Mouse (Mus musculus): ENCODE results near the gene Lag3. TPM values are rescaled to one million over a fixed set of nuclear protein-coding genes. Genes with fewer than 3 reads are reported as not detected.

The Lag3 gene
- polyA plus RNA-seq, 1 experiment = 7.0 TPM

- Histone ChIP-seq H3K36me3 (ENCODE audit: control insufficient read depth, insufficient read depth, low read length) (no peaks in the 10 kb centered on the region), H3K4me1 (ENCODE audit: control insufficient read depth, insufficient read depth, insufficient read length, low read length) (peaks cover 21% of the 10 kb centered on the region), H3K27me3 (ENCODE audit: control insufficient read depth, insufficient read depth, low read length) (no peaks in the 10 kb centered on the region), H3K4me3 (ENCODE audit: low read depth, low read length) (no peak overlapping the region), H3K27ac (ENCODE audit: insufficient read depth, low read depth, low read length) (peak overlapping the region; percentile 73)
- WGBS = 37% methylated on average over 9 of the region's 9 CpGs
- TF ChIP-seq CTCF (IDR thresholded peaks at IDR 0.05; ENCODE audit: extremely low read depth, insufficient read length, insufficient replicate concordance, low read depth, low read length) = no peak
- TF ChIP-seq POLR2A (IDR thresholded peaks at IDR 0.05; ENCODE audit: low read depth, low read length) = no peak
These were observed 9.0 kb upstream of the Lag3 start for GRCm38 (mm10) chr6:124920318-124921085.

- Histone ChIP-seq H3K4me3 (ENCODE audit: low read depth, low read length) (peak within 1 kb of the TSS; percentile 54), H3K27me3 (ENCODE audit: control insufficient read depth, insufficient read depth, low read length) (no peaks in the 10 kb centered on the region), H3K27ac (ENCODE audit: insufficient read depth, low read depth, low read length) (peak within 1 kb of the TSS; percentile 94), H3K4me1 (ENCODE audit: control insufficient read depth, insufficient read depth, insufficient read length, low read length) (peaks cover 24% of the 10 kb centered on the region), H3K36me3 (ENCODE audit: control insufficient read depth, insufficient read depth, low read length) (peaks cover under 1% of the 10 kb centered on the region; the same call in 1 of the 2 replicates)
- TF ChIP-seq CTCF (IDR thresholded peaks at IDR 0.05; ENCODE audit: extremely low read depth, insufficient read length, insufficient replicate concordance, low read depth, low read length) (no peak), POLR2A (IDR thresholded peaks at IDR 0.05; ENCODE audit: low read depth, low read length) (peak; percentile 27; the same call in 1 of the 2 replicates)
- 1% methylated on average over 13 of the region's 13 CpGs for WGBS
These were observed 8.3 kb upstream of the Lag3 start, which contains the start of gene Ptms for GRCm38 (mm10) chr6:124919695-124920317. TSS of gene Ptms (minus strand) at chr6:124920103.

DNA sequence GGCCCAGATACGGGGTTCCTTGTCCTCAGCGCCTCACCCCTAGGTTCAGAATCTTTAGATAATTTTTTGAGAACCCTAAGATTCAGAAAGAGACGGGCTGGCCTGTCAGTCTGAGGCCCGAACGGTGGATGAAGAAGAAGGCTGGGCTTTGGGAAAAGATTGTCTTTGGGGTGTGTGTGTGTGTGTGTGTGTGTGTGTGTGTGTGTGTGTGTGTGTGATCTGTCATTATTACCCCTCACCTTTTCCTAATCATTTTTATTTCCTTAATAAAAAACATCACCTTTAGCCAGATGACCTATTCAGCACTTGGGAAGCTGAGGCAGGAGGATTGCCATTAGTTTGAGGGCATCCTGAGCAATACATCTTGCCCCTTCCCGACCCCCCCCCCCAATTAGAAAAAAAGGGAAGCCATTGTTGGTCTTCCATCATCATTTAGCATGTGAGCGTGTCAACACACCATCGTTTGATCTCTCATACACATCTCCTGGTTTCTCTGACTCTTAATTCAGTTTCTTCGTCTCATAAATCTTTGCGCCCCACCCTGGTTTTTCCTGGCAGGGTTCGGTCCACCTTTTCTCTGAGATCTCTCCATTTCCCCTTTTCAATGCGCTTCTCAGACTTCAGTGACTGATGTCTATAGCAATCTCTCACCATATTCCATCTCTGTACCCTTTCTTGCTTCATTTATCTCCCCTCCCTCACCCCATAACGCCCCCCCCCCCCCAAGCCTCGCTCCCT lies 7.6 kb upstream of the Lag3 start:
- Histone ChIP-seq H3K4me1 (ENCODE audit: control insufficient read depth, insufficient read depth, insufficient read length, low read length) (peaks cover 31% of the 10 kb centered on the region), H3K36me3 (ENCODE audit: control insufficient read depth, insufficient read depth, low read length) (peaks cover 8% of the 10 kb centered on the region), H3K27ac (ENCODE audit: insufficient read depth, low read depth, low read length) (peak overlapping the region; percentile 94), H3K27me3 (ENCODE audit: control insufficient read depth, insufficient read depth, low read length) (no peaks in the 10 kb centered on the region), H3K4me3 (ENCODE audit: low read depth, low read length) (peak overlapping the region; percentile 29)
- whole genome bisulfite sequencing = 8% methylated on average over 14 of the region's 14 CpGs
- no peak for TF ChIP-seq POLR2A (IDR thresholded peaks at IDR 0.05; ENCODE audit: low read depth, low read length)
- TF ChIP-seq CTCF (IDR thresholded peaks at IDR 0.05; ENCODE audit: extremely low read depth, insufficient read length, insufficient replicate concordance, low read depth, low read length) = no peak

- Histone ChIP-seq H3K36me3 (ENCODE audit: control insufficient read depth, insufficient read depth, low read length) (peaks cover 11% of the 10 kb centered on the region), H3K27me3 (ENCODE audit: control insufficient read depth, insufficient read depth, low read length) (no peaks in the 10 kb centered on the region), H3K27ac (ENCODE audit: insufficient read depth, low read depth, low read length) (peak overlapping the region; percentile 94), H3K4me3 (ENCODE audit: low read depth, low read length) (peak overlapping the region; percentile 82), H3K4me1 (ENCODE audit: control insufficient read depth, insufficient read depth, insufficient read length, low read length) (peaks cover 38% of the 10 kb centered on the region)
- TF ChIP-seq CTCF (IDR thresholded peaks at IDR 0.05; ENCODE audit: extremely low read depth, insufficient read length, insufficient replicate concordance, low read depth, low read length) (no peak), POLR2A (IDR thresholded peaks at IDR 0.05; ENCODE audit: low read depth, low read length) (no peak)
- WGBS = 3% methylated on average over 7 of the region's 7 CpGs
These were observed 6.8 kb upstream of the Lag3 start for GRCm38 (mm10) chr6:124918331-124918690.

DNA sequence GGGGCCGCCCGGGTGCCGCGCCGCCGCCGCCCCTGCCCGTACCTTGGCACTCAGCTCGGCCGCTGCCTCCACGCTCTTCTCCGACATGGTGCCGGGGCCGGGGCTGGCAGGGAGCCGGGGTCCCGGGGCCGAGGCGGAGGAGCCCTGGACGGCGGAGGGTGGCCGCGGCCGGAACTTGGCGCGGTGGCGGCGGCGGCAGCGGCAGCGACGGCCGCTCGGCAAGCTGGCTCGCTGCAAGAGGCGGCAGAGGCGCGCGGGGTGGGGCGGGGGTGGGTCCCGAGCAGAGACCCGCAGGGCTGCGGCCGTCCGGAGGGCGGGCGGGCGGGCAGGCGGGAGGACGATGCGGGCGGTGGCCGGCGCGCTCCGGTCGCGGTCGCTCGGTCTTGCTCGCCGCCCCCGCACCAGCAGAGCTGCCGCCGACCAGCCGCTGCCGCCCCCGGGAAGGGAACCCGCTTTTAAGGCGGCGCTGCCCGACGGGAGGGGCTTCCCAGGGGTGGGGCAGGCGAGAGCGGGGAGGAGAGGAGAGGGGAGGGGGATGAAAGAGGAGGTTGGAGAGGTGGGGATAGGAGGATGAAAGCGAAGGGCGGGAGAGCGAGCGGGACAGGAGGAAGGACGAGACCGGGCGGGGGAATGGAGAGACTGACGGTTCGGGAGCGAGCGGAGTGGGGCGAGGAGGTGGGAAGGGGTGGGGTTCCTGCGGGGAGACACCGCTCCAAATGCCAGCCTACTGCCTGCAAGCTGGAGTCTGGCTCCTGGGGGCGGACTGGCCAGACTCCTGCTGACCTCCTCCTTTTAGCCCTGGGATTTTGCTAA lies 6.2 kb upstream of the Lag3 start:
- Histone ChIP-seq H3K4me3 (ENCODE audit: low read depth, low read length) (peak overlapping the region; percentile 82), H3K4me1 (ENCODE audit: control insufficient read depth, insufficient read depth, insufficient read length, low read length) (peaks cover 42% of the 10 kb centered on the region), H3K27ac (ENCODE audit: insufficient read depth, low read depth, low read length) (peak overlapping the region; percentile 94), H3K27me3 (ENCODE audit: control insufficient read depth, insufficient read depth, low read length) (no peaks in the 10 kb centered on the region), H3K36me3 (ENCODE audit: control insufficient read depth, insufficient read depth, low read length) (peaks cover 11% of the 10 kb centered on the region)
- TF ChIP-seq POLR2A (IDR thresholded peaks at IDR 0.05; ENCODE audit: low read depth, low read length) (peak; percentile 79), CTCF (IDR thresholded peaks at IDR 0.05; ENCODE audit: extremely low read depth, insufficient read length, insufficient replicate concordance, low read depth, low read length) (peak; percentile 12; the same call in 1 of the 2 replicates)
- under 1% methylated on average over 82 of the region's 89 CpGs for WGBS

- under 1% methylated on average over 64 of the region's 67 CpGs for WGBS
- no peaks in the 10 kb centered on the region for H3K27me3 ChIP-seq (ENCODE audit: control insufficient read depth, insufficient read depth, low read length)
- TF ChIP-seq POLR2A (IDR thresholded peaks at IDR 0.05; ENCODE audit: low read depth, low read length) = no peak
- peak; percentile 67 for TF ChIP-seq CTCF (IDR thresholded peaks at IDR 0.05; ENCODE audit: extremely low read depth, insufficient read length, insufficient replicate concordance, low read depth, low read length)
- H3K4me1 ChIP-seq (ENCODE audit: control insufficient read depth, insufficient read depth, insufficient read length, low read length) = peaks cover 42% of the 10 kb centered on the region
- H3K27ac ChIP-seq (ENCODE audit: insufficient read depth, low read depth, low read length) = peak overlapping the region; percentile 87
- H3K36me3 ChIP-seq (ENCODE audit: control insufficient read depth, insufficient read depth, low read length) = peaks cover 11% of the 10 kb centered on the region
- peak overlapping the region; percentile 82 for H3K4me3 ChIP-seq (ENCODE audit: low read depth, low read length)
These were observed 5.4 kb upstream of the Lag3 start for GRCm38 (mm10) chr6:124916695-124917517.
